Mouse (Mus musculus): ENCODE measurements around the gene Banf2. TPM values are rescaled to one million over a fixed set of nuclear protein-coding genes. Genes with fewer than 3 reads are reported as not detected.

Gene Banf2
- polyA plus RNA-seq, 1 experiment from 2014 or later = not detected

DNA sequence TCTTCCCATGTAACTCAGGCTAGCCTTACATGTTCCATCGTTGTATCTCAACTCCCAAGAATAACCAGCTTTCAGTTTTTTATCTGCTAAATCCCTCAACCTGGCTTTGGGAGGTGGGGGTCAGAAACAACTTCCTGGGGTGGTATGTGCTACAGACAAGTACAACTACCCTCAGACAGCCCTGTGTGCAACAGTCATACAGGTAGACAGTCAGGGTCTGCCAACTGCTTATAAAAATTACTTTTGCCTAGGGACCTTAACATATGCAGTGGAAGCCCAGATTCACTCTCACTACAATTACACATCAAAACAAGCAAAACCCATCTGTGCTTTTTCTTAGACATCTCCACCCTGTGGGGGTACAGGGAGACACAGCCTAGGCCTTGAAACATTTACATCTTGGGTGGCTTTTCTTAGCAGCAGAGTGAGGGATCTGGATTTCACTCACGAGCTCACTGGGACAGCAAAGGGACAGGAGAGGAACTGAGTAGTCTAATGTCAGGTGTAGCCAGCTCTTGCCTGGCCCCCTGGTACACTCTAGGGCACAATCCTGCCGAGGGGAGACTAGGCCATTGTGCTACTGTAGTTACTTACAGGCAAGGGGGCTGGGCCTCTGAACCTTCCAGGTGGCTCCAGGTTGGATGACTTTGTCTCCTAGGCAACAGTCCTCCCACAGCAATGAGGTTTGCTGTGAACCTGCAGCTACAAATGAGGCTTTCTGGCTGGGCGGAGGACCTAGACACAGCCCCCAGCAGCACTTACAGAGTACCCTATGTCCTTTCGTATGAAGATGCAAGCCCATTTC lies 13.1 kb downstream of the Banf2 start:
- Histone ChIP-seq H3K27me3 (replicated peaks; ENCODE audit: control insufficient read depth, insufficient read depth, low read length) (no peaks in the 10 kb centered on the region), H3K4me1 (replicated peaks; ENCODE audit: control insufficient read depth, insufficient read depth, low read length) (peaks cover 5% of the 10 kb centered on the region), H3K9me3 (ENCODE audit: control insufficient read depth, low read length) (peaks cover 11% of the 10 kb centered on the region), H3K4me3 (ENCODE audit: low read depth, low read length) (no peak overlapping the region), H3K9ac (ENCODE audit: low read length) (no peak overlapping the region), H3K36me3 (ENCODE audit: control insufficient read depth, insufficient read depth, low read length) (no peaks in the 10 kb centered on the region), H3K27ac (ENCODE audit: low read depth) (no peak overlapping the region), H3K4me2 (ENCODE audit: low read length) (no peak overlapping the region)
- ATAC-seq (replicated peaks; ENCODE audit: low FRiP score, low TSS enrichment, low read depth) (no peak), DNase-seq (ENCODE audit: low spot score) (no peak)
- 63% methylated on average over 5 of the region's 5 CpGs for WGBS

DNA sequence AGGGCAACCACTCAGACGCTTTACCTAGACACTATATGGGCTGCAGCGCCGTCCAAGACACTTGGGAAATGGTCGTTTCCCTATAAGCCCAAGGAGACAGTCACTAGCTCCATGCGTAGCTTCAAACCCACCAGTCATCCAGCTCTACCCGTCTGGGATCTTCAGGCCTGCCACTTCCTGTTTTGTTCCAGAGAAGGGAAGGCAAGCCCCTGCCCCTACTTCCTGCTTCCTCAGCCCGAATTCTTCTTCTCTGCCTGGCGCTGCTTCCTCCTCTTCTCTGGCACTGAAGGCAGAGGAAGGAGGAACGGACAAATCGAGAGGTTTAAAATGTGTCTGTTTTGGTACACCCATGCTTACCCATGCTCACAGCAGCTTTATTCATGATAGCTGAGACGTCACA lies 14.1 kb downstream of the Banf2 start:
- Histone ChIP-seq H3K27me3 (replicated peaks; ENCODE audit: control insufficient read depth, insufficient read depth, low read length) (no peaks in the 10 kb centered on the region), H3K9ac (ENCODE audit: low read length) (no peak overlapping the region), H3K4me1 (replicated peaks; ENCODE audit: control insufficient read depth, insufficient read depth, low read length) (peaks cover 5% of the 10 kb centered on the region), H3K4me2 (ENCODE audit: low read length) (no peak overlapping the region), H3K4me3 (ENCODE audit: low read depth, low read length) (no peak overlapping the region), H3K27ac (ENCODE audit: low read depth) (no peak overlapping the region), H3K36me3 (ENCODE audit: control insufficient read depth, insufficient read depth, low read length) (no peaks in the 10 kb centered on the region), H3K9me3 (ENCODE audit: control insufficient read depth, low read length) (peaks cover 9% of the 10 kb centered on the region; the same call in 1 of the 2 replicates)
- 58% methylated on average over 11 of the region's 11 CpGs for WGBS
- DNase-seq (ENCODE audit: low spot score) (no peak), ATAC-seq (replicated peaks; ENCODE audit: low FRiP score, low TSS enrichment, low read depth) (no peak)

DNA sequence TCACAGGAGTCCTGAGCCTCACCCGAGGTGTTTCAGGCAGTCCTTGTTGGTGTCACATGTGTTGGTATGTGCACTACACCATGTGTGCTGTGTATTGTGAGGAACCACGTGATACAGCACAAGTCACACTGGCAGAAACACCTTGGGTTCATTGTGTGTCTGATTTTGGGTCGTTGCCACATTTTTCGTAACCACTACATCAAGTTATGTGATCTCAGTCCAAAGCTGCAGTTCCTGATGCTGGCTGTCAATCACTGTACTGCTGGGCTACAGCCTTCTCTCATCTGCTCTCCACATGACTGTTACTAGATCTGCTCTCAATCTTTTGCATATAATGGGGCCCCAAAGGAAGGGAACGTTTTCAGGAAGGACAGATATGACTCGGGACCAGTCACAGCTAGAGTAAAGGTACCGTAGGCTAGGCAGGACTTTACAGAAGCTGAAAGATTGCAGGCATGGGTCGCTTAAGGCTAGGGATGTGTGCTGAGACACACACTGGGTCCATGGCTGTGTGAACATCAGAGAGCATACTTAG lies 17.4 kb downstream of the Banf2 start:
- DNase-seq (ENCODE audit: low spot score) (no peak), ATAC-seq (replicated peaks; ENCODE audit: low FRiP score, low TSS enrichment, low read depth) (no peak)
- H3K27me3 ChIP-seq (replicated peaks; ENCODE audit: control insufficient read depth, insufficient read depth, low read length) = no peaks in the 10 kb centered on the region
- WGBS = 81% methylated on average over 8 of the region's 8 CpGs
- H3K27ac ChIP-seq (ENCODE audit: low read depth) = no peak overlapping the region
- H3K4me3 ChIP-seq (ENCODE audit: low read depth, low read length) = no peak overlapping the region
- no peak overlapping the region for H3K4me2 ChIP-seq (ENCODE audit: low read length)
- peaks cover 5% of the 10 kb centered on the region for H3K4me1 ChIP-seq (replicated peaks; ENCODE audit: control insufficient read depth, insufficient read depth, low read length)
- H3K9me3 ChIP-seq (ENCODE audit: control insufficient read depth, low read length) = no peaks in the 10 kb centered on the region
- no peaks in the 10 kb centered on the region for H3K36me3 ChIP-seq (ENCODE audit: control insufficient read depth, insufficient read depth, low read length)
- H3K9ac ChIP-seq (ENCODE audit: low read length) = no peak overlapping the region

DNA sequence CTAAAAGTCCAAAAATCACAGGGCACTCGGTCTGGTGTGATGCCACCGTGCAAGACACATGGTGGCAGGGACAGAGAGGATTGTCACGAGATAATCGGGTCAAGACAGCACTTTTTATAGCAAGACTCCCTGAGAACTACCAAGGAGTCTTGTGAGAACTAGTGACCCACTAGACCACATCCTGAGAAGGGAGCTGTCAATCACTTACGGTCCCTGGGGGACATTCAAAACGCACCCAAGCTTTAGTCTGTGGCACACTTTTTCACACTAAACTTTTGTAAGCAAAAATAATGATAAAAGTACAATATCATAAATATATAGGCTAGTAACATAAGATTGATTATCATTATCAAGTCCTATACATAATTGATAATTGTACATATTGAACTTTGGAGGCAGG lies 18.0 kb downstream of the Banf2 start:
- Histone ChIP-seq H3K4me3 (ENCODE audit: low read depth, low read length) (no peak overlapping the region), H3K4me1 (replicated peaks; ENCODE audit: control insufficient read depth, insufficient read depth, low read length) (peaks cover 5% of the 10 kb centered on the region), H3K36me3 (ENCODE audit: control insufficient read depth, insufficient read depth, low read length) (no peaks in the 10 kb centered on the region), H3K27ac (ENCODE audit: low read depth) (no peak overlapping the region), H3K27me3 (replicated peaks; ENCODE audit: control insufficient read depth, insufficient read depth, low read length) (no peaks in the 10 kb centered on the region), H3K4me2 (ENCODE audit: low read length) (no peak overlapping the region), H3K9ac (ENCODE audit: low read length) (no peak overlapping the region), H3K9me3 (ENCODE audit: control insufficient read depth, low read length) (no peaks in the 10 kb centered on the region)
- no peak for DNase-seq (ENCODE audit: low spot score)
- WGBS = 85% methylated on average over 6 of the region's 6 CpGs
- ATAC-seq (replicated peaks; ENCODE audit: low FRiP score, low TSS enrichment, low read depth) = no peak

DNA sequence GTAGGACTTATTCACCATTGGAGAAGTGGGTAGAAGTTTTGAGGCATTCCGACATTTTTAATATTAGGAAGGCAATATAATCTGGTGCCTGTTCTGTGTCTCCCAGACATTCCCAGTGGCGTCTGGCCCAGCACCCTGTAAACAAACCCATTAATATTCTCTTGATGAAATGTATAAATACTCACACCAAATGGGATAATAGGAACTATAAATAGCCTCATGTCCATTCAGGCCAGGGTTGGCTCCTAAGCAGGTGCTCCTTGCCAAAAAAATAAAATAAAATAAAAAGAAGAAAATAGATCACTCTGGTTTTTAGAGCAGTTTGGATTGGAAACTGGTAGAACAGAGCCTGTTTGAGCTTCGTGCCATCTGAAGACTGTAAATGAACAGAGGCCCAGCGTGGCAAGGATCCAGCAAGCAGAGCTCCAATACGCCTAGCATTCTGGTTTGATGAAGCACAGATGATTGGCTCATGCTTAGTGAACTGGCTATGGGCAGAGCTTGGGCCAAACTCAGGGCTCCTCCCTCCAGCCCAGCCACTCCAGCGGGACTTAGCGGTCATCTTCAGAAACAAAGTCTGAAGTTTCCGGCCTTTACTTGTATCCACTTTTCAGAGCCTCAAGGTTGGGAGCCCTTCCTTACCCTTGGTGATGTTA lies 19.7 kb downstream of the Banf2 start:
- WGBS = 69% methylated on average over 8 of the region's 8 CpGs

DNA sequence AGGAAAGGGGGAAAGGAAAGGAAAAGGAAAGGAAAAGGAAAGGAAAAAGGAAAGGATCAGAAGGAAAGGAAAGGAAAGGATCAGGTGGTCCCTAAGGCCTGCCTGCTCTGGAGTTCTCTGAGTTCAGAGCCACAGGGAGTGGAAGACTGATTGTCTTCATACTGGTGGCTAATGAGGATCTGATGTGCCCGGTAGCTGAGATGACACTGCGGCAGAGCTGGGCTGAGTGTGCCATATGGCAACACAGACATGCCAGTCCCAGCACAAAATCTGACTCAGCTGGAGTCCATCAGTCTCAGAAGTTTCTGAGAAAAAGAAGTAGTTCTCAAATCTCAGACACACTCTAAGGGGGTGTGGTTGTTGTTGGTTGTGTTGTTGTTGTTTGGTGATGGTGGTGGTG lies 24.9 kb downstream of the Banf2 start:
- Histone ChIP-seq H3K9ac (ENCODE audit: low read length) (no peak overlapping the region), H3K4me3 (ENCODE audit: low read depth, low read length) (no peak overlapping the region), H3K36me3 (ENCODE audit: control insufficient read depth, insufficient read depth, low read length) (no peaks in the 10 kb centered on the region), H3K9me3 (ENCODE audit: control insufficient read depth, low read length) (no peaks in the 10 kb centered on the region), H3K4me2 (ENCODE audit: low read length) (no peak overlapping the region), H3K27ac (ENCODE audit: low read depth) (no peak overlapping the region), H3K4me1 (replicated peaks; ENCODE audit: control insufficient read depth, insufficient read depth, low read length) (no peaks in the 10 kb centered on the region), H3K27me3 (replicated peaks; ENCODE audit: control insufficient read depth, insufficient read depth, low read length) (no peaks in the 10 kb centered on the region)
- 77% methylated on average over 2 of the region's 2 CpGs for WGBS
- DNase-seq (ENCODE audit: low spot score) (no peak), ATAC-seq (replicated peaks; ENCODE audit: low FRiP score, low TSS enrichment, low read depth) (no peak)

More for the DNA sequence above, 19.7 kb downstream of the Banf2 start:
- Histone ChIP-seq H3K9me3 (ENCODE audit: control insufficient read depth, low read length) (no peaks in the 10 kb centered on the region), H3K9ac (ENCODE audit: low read length) (no peak overlapping the region), H3K27me3 (replicated peaks; ENCODE audit: control insufficient read depth, insufficient read depth, low read length) (no peaks in the 10 kb centered on the region), H3K4me1 (replicated peaks; ENCODE audit: control insufficient read depth, insufficient read depth, low read length) (no peaks in the 10 kb centered on the region), H3K36me3 (ENCODE audit: control insufficient read depth, insufficient read depth, low read length) (no peaks in the 10 kb centered on the region), H3K4me3 (ENCODE audit: low read depth, low read length) (no peak overlapping the region), H3K27ac (ENCODE audit: low read depth) (no peak overlapping the region), H3K4me2 (ENCODE audit: low read length) (no peak overlapping the region)
- no peak for ATAC-seq (replicated peaks; ENCODE audit: low FRiP score, low TSS enrichment, low read depth)
- no peak for DNase-seq (ENCODE audit: low spot score)

DNA sequence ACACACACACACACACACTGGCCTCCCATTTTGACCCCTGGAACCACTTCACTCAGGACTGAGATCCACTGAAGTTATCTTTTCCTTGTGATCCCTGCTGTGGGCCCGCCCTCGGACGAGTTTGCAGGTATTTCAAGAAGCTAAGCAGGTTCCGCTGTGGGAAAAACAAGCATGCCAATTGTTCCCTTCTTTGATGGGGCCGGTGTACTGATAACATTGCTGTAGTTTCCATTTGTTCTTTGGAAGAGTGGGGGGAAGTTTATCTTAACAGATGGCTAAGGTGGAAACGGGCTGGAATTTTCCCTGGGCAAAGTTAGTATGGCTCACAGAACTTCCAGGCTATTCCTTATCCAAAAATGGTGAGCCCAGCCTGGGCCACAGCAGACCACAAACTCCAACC lies 28.8 kb downstream of the Banf2 start:
- WGBS = 57% methylated on average over 6 of the region's 6 CpGs
- no peaks in the 10 kb centered on the region for H3K27me3 ChIP-seq (replicated peaks; ENCODE audit: control insufficient read depth, insufficient read depth, low read length)
- H3K4me3 ChIP-seq (ENCODE audit: low read depth, low read length) = no peak overlapping the region
- H3K4me1 ChIP-seq (replicated peaks; ENCODE audit: control insufficient read depth, insufficient read depth, low read length) = no peaks in the 10 kb centered on the region
- no peak for ATAC-seq (replicated peaks; ENCODE audit: low FRiP score, low TSS enrichment, low read depth)
- H3K9me3 ChIP-seq (ENCODE audit: control insufficient read depth, low read length) = no peaks in the 10 kb centered on the region
- no peak overlapping the region for H3K4me2 ChIP-seq (ENCODE audit: low read length)
- H3K36me3 ChIP-seq (ENCODE audit: control insufficient read depth, insufficient read depth, low read length) = no peaks in the 10 kb centered on the region
- no peak overlapping the region for H3K27ac ChIP-seq (ENCODE audit: low read depth)
- DNase-seq (ENCODE audit: low spot score) = no peak
- H3K9ac ChIP-seq (ENCODE audit: low read length) = no peak overlapping the region

DNA sequence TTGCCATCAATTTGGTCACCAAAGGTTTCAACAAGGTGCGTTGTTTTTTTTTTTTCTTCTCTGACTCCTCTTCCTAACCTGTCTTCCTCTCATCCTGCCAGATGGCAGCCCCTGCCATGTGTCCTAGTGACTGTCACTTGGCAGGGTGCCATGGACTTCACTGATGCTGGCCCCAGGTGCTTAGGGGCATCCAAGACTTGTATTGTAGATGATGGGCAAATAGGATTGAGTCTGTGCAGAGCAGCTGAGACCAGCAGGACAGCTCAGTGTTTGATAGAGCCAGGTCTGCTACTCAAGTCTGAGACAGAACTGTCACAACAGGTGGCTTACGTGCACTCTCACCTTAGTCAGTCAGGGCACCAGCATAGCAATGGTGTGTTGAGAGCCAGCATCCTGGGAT lies 32.6 kb downstream of the Banf2 start:
- DNase-seq (ENCODE audit: low spot score) = no peak
- Histone ChIP-seq H3K27me3 (replicated peaks; ENCODE audit: control insufficient read depth, insufficient read depth, low read length) (no peaks in the 10 kb centered on the region), H3K27ac (ENCODE audit: low read depth) (no peak overlapping the region), H3K4me2 (ENCODE audit: low read length) (no peak overlapping the region), H3K4me1 (replicated peaks; ENCODE audit: control insufficient read depth, insufficient read depth, low read length) (no peaks in the 10 kb centered on the region), H3K4me3 (ENCODE audit: low read depth, low read length) (no peak overlapping the region), H3K36me3 (ENCODE audit: control insufficient read depth, insufficient read depth, low read length) (no peaks in the 10 kb centered on the region), H3K9me3 (ENCODE audit: control insufficient read depth, low read length) (no peaks in the 10 kb centered on the region), H3K9ac (ENCODE audit: low read length) (no peak overlapping the region)
- 95% methylated on average over 2 of the region's 2 CpGs for WGBS
- no peak for ATAC-seq (replicated peaks; ENCODE audit: low FRiP score, low TSS enrichment, low read depth)

Data from intestine, embryonic 14.5 days (tissue).